Mouse (Mus musculus): ENCODE measurements around the gene Pnmal1.

DNA sequence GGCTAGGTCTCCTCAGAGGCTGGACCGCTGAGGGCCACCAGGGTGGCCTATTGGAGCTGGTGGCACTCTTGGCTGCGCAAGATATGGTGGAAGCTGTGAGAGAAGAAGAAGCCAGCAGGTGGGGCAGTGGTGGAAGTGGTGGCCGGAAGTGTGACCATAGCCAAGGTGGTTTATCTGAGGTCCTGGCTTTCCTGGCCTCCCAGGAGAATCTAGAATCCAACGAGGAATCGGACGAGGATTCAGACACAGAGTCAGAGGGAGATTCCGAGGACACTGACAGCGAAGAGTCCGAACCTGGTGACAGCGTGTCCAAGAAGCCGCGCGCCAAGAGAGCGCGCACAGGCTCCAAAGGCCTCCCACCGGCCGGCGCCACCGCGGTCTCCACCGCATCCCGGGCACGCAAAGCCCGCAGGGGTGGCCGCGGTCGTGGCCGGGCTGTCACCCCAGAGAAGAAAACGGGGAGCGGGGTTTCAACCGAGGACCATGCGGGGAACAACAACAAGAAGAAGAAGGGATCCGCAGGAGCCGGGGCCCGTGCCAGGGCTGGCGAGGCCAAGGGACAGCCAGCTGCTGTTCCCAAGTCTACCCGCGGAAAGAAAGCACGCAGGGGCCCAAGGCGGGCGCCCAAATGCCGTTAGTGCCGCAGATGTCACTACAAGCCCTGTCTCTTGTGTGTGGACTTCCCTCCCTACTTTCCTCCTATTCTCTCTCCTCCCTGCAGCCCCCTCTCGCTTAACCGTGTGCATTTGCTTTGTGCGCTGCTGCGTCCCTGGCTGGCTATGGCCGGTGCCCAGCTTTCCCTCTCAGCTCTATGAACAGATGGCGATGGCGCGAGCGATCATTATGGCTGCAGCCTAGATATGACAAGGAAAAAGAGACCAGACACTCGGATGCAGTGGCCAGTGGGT lies 12.8 kb upstream of the Pnmal1 start:
- no peak for TF ChIP-seq CTCF (IDR thresholded peaks at IDR 0.05; ENCODE audit: low read depth, low read length)
- no peak for TF ChIP-seq GATA2 (IDR thresholded peaks at IDR 0.05; ENCODE audit: borderline replicate concordance, low read depth, low read length)
- TF ChIP-seq TAL1 (conservative IDR thresholded peaks at IDR 0.05; ENCODE audit: low read depth, low read length) = no peak
- no peak for TF ChIP-seq POLR2AphosphoS5 (IDR thresholded peaks at IDR 0.05; ENCODE audit: insufficient replicate concordance, low read depth, low read length)
